Mouse (Mus musculus) kidney, embryonic 14.5 days (tissue): ENCODE measurements at regions not wholly inside any gene's neighbourhood (a gene's known extent, or its start where the extent isn't known, plus 50 kb on each side); places are given as distances from the start of the nearest gene placed in this dataset. TPM values are rescaled to one million over a fixed set of nuclear protein-coding genes. Genes with fewer than 3 reads are reported as not detected.

Experiments used
- microRNA-seq: library from miRNA; unstranded; fragments of <30 nt; microRNA quantifications from one replicate; pipeline ENCODE4, GENCODE M21; 2016

Small RNAs in the stretch of these regions (microRNA-seq; reads per million reads assigned to microRNA genes)
- not detected for gene Gm27410
